Mouse (Mus musculus) heart, adult 2 months (tissue): ENCODE data around the gene Mrc1. TPM values are rescaled to one million over a fixed set of nuclear protein-coding genes. Genes with fewer than 3 reads are reported as not detected.
A peak's percentile ranks its signal among the peaks of the same experiment; 100 is the strongest.

Experiments used
- DNase-seq, 2 experiments: peaks; one replicate each; pipeline ENCODE4 v3.0.0; 2021
- H3K27ac ChIP-seq: fragments of 200-600 bp; 2 replicates; pipeline ENCODE4 v1.8.1; 2022
- H3K27me3 ChIP-seq: fragments of 200-500 bp; 2 replicates; pipeline ENCODE4 v1.6.1; 2012; ENCODE audit warnings: mild to moderate bottlenecking, low read length, inconsistent platforms, mixed read lengths; ENCODE audit not compliant: control insufficient read depth, insufficient read depth
- H3K36me3 ChIP-seq: fragments of 200-500 bp; 2 replicates; pipeline ENCODE4 v1.6.1; 2012; ENCODE audit warnings: low read length, inconsistent platforms; ENCODE audit not compliant: control insufficient read depth, insufficient read depth
- H3K4me1 ChIP-seq: fragments of 200-500 bp; 2 replicates; pipeline ENCODE4 v1.6.1; 2011; ENCODE audit warnings: low read length; ENCODE audit not compliant: control insufficient read depth, insufficient read depth
- H3K4me3 ChIP-seq: fragments of 200-600 bp; 2 replicates; pipeline ENCODE4 v1.8.1; 2022
- H3K79me2 ChIP-seq: fragments of 200-500 bp; replicated peaks from 2 replicates; pipeline ENCODE4 v1.6.1; 2012; ENCODE audit warnings: mild to moderate bottlenecking, inconsistent platforms, low read length, moderate library complexity, mixed read lengths; ENCODE audit not compliant: control insufficient read depth, insufficient read depth
- H3K9ac ChIP-seq: fragments of 200-500 bp; 2 replicates; pipeline ENCODE4 v1.6.1; 2012; ENCODE audit warnings: low read depth, mild to moderate bottlenecking, control low read depth, inconsistent platforms, low read length, mixed read lengths
- CTCF ChIP-seq: fragments of 200-600 bp; IDR thresholded peaks from 2 replicates; pipeline ENCODE4 v1.8.1; 2022; ENCODE audit warnings: antibody characterized with exemption, mild to moderate bottlenecking, moderate library complexity
- EP300 ChIP-seq: fragments of 200-500 bp; IDR thresholded peaks from 2 replicates; pipeline ENCODE4 v1.6.1; 2011; ENCODE audit warnings: low read depth, low read length, control low read depth; ENCODE audit not compliant: insufficient read depth
- POLR2A ChIP-seq: fragments of 200-500 bp; IDR thresholded peaks from 2 replicates; pipeline ENCODE4 v1.6.1; 2011; ENCODE audit warnings: mild to moderate bottlenecking, low read depth, low read length, control low read depth; ENCODE audit not compliant: insufficient read depth
- WGBS: fragments of 180-500 bp; shearing (Covaris S2); methylation state at CpG from one replicate; pipeline ENCODE4 v1.1.7; 2018; 5-methylcytosine and 5-hydroxymethylcytosine counted together
- intact Hi-C: fragments of 180-260 bp; cut with DNase I; formaldehyde crosslinking; loops from one replicate; pipeline ENCODE4 v1.15.1; 2025
- polyA plus RNA-seq: library from polyadenylated mRNA; depleted of rRNA; stranded (reverse); fragments of >200 nt; gene quantifications from 2 replicates; pipeline ENCODE4 v1.2.3, GENCODE M21; 2012
- total RNA-seq, 2 experiments: library from RNA; stranded (reverse); gene quantifications; 2 replicates each; pipeline ENCODE4 v1.2.3; 2021

The Mrc1 gene
- total and polyA plus RNA-seq, 3 experiments: 3.9 to 20.3 (median 16.9) TPM

DNA sequence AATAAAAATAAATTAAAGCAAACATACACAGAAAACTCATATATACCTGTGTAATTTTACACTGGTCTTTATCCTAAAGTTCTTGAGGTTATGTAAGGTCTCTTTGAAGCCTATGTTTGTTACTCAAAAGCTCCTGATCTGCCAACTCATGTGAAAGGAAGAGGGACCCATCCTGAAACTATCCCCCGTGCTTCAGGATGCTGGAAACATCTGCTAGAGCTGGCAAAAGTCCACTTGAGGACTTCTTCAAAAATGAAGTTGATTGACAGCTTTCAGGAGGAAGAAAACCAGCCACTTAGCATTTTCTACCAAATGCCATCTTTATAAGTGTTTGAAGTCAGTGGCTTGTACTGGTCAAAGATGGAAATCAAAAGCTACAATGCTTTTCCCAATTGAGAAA lies 40.0 kb downstream of the Mrc1 start:
- TF ChIP-seq CTCF (no peak), EP300 (no peak), POLR2A (no peak)
- Histone ChIP-seq H3K27me3 (no peaks in the 10 kb centered on the region), H3K4me1 (no peaks in the 10 kb centered on the region), H3K79me2 (no peaks in the 10 kb centered on the region), H3K4me3 (no peak overlapping the region), H3K27ac (no peak overlapping the region), H3K9ac (no peak overlapping the region), H3K36me3 (no peaks in the 10 kb centered on the region)
- DNase-seq: peak in 1 of 2 experiments; percentile 28
- WGBS: 26% methylated on average over 1 of the region's 1 CpGs
- intact Hi-C loops: no loop called here

DNA sequence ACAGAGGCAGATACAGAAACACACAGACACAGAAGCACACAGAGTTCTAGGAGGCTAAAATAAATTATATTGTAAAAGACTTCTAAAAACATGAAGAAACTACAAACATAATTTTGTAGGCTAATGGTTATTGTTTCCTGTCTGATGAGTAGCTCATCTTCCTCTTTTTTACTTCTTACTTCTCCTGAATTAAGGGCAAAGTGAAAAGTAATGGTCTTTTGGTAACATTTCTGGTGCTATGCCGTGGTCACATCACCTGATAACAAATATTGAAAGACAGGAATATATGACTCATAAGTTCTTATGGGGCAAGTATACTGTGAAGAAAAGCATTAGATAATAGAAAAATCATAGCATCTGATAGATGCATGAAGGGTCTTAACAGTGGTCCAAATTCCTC lies 42.9 kb downstream of the Mrc1 start:
- Histone ChIP-seq H3K79me2 (no peaks in the 10 kb centered on the region), H3K4me3 (no peak overlapping the region), H3K27ac (no peak overlapping the region), H3K36me3 (no peaks in the 10 kb centered on the region), H3K9ac (no peak overlapping the region), H3K27me3 (no peaks in the 10 kb centered on the region), H3K4me1 (no peaks in the 10 kb centered on the region)
- intact Hi-C loops: no loop called here
- no peak for DNase-seq
- WGBS: 67% methylated on average over 1 of the region's 1 CpGs
- TF ChIP-seq CTCF (no peak), POLR2A (no peak), EP300 (no peak)

DNA sequence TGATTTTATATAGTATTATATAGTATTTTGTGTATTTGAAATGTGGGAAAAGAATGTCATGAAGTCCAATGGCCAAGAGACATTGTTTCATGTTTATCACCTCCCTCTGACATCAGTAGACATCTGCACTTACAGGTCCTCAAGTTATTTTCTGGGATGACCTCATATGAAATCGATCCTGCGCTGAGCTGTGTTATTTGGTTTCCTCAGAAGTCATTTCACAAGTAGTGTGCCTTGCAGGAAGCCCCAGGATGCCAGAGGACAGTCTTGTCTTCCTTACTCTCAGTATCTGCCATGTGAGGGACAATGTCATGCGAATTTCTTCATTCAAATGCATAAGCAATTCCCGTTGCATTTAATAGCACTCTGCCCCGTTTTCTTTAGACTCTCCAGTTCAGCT lies 46.6 kb downstream of the Mrc1 start:
- WGBS: 74% methylated on average over 5 of the region's 5 CpGs
- H3K4me3 ChIP-seq: no peak overlapping the region
- no peak overlapping the region for H3K9ac ChIP-seq
- H3K4me1 ChIP-seq: no peaks in the 10 kb centered on the region
- no peak overlapping the region for H3K27ac ChIP-seq
- H3K36me3 ChIP-seq: no peaks in the 10 kb centered on the region
- intact Hi-C loops: no loop called here
- no peaks in the 10 kb centered on the region for H3K27me3 ChIP-seq
- no peak for TF ChIP-seq POLR2A
- no peak for TF ChIP-seq CTCF
- TF ChIP-seq EP300: no peak
- DNase-seq: no peak
- H3K79me2 ChIP-seq: no peaks in the 10 kb centered on the region

DNA sequence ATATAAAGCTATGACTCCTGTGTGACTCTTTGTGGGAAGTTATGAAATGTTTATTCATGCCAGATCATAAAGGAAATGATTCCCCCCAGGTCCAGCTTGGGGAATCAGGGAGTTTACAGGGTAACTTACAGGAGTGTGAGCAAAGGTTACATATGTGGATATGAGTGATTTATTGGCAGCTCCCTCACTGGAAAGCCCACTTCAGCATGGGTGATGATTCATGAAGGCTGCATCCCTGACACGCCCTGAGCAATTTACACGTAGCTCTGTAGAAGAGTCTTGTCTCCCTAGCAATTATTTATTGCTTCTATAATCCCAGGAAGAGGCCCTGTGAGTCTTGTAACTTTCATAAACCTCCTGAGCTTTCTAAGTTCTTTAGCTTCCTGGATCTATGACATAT lies 50.1 kb downstream of the Mrc1 start:
- no peaks in the 10 kb centered on the region for H3K4me1 ChIP-seq
- TF ChIP-seq CTCF (no peak), POLR2A (no peak), EP300 (no peak)
- H3K9ac ChIP-seq: no peak overlapping the region
- 78% methylated on average over 2 of the region's 2 CpGs for WGBS
- DNase-seq: no peak
- H3K4me3 ChIP-seq: no peak overlapping the region
- intact Hi-C loops: no loop called here
- H3K27me3 ChIP-seq: no peaks in the 10 kb centered on the region
- no peaks in the 10 kb centered on the region for H3K79me2 ChIP-seq
- H3K27ac ChIP-seq: no peak overlapping the region
- H3K36me3 ChIP-seq: no peaks in the 10 kb centered on the region

GRCm38 (mm10) chr2:14279795-14280194 lies 50.6 kb downstream of the Mrc1 start:
- Histone ChIP-seq H3K27me3 (no peaks in the 10 kb centered on the region), H3K4me3 (no peak overlapping the region), H3K79me2 (no peaks in the 10 kb centered on the region), H3K9ac (no peak overlapping the region), H3K36me3 (no peaks in the 10 kb centered on the region), H3K4me1 (no peaks in the 10 kb centered on the region), H3K27ac (no peak overlapping the region)
- WGBS: 85% methylated on average over 6 of the region's 6 CpGs
- no peak for DNase-seq
- intact Hi-C loops: no loop called here
- no peak for TF ChIP-seq EP300
- no peak for TF ChIP-seq POLR2A
- TF ChIP-seq CTCF: no peak

GRCm38 (mm10) chr2:14295334-14295733 lies 66.1 kb downstream of the Mrc1 start:
- peak; percentile 84 for TF ChIP-seq EP300
- TF ChIP-seq CTCF: peak; percentile 92
- no peak for TF ChIP-seq POLR2A
- Histone ChIP-seq H3K4me1 (no peaks in the 10 kb centered on the region), H3K27ac (no peak overlapping the region), H3K79me2 (no peaks in the 10 kb centered on the region), H3K4me3 (no peak overlapping the region), H3K36me3 (no peaks in the 10 kb centered on the region), H3K27me3 (no peaks in the 10 kb centered on the region), H3K9ac (no peak overlapping the region)
- intact Hi-C loops: no loop called here
- 24% methylated on average over 5 of the region's 5 CpGs for WGBS
- peak; percentile 83 to 90 for DNase-seq
